32 mouse cellular contexts compared by ENCODE assay signal in the genomic region with DNA sequence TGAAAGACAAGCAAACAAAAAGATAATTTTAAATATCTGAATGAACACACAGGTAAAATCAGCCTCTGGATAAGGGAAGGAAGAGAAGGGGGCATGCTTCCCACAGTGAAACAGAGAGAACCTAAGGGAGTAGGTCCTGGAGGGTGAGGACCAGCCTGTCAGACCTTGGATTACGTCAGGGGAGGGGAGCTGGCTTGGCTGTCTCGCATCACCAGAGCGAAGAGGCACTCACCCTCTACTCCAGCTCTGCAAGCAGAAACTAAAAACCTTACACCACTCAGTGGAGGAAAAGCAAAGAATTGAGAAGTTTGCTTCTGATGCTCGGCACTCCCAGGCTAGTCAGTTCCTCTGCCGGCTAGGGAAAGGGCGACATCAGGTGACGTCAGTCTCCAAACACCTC. TPM values are rescaled to one million over a fixed set of nuclear protein-coding genes. Genes with fewer than 3 reads are reported as not detected.
"Had no signal": no experiment of that assay in that cellular context is flagged by ENCODE, and none has a peak within 500 bp of the region (broad histone marks: within the 10 kb centered on the region; RNA-seq: fewer than 3 reads in every experiment).

No protein-coding gene starts in this region.

- DNase-seq: forebrain, postnatal 0 days; gastrocnemius, postnatal 14 days; gastrocnemius, postnatal 36 days; heart, adult 11 months; heart, adult 2 months; heart, postnatal 14 days; heart, postnatal 36 days; kidney, adult 11 months; kidney, adult 9 months; kidney, postnatal 25 days; layer of hippocampus, adult 9-11 months; layer of hippocampus, postnatal 36 days; left cerebral cortex, postnatal 4 days had no signal

- H3K27ac ChIP-seq: heart, adult 2 months; heart, embryonic 13.5 days; heart, embryonic 15.5 days; hindbrain, embryonic 13.5 days; hindbrain, embryonic 15.5 days; hindbrain, postnatal 0 days; limb, embryonic 13.5 days; limb, embryonic 15.5 days; liver, embryonic 12.5 days had no signal

- H3K9ac ChIP-seq: forebrain, postnatal 0 days; heart, embryonic 13.5 days; heart, embryonic 15.5 days; hindbrain, embryonic 13.5 days; hindbrain, embryonic 15.5 days; limb, embryonic 13.5 days; limb, embryonic 15.5 days; liver, embryonic 12.5 days had no signal

- ATAC-seq: forebrain, postnatal 0 days; hindbrain, postnatal 0 days; intestine, embryonic 16.5 days; liver, embryonic 12.5 days had no signal

- H3K4me3 ChIP-seq: heart, adult 2 months; heart, embryonic 13.5 days; heart, embryonic 15.5 days; hindbrain, embryonic 13.5 days; hindbrain, embryonic 15.5 days; limb, embryonic 13.5 days; limb, embryonic 15.5 days; liver, embryonic 12.5 days had no signal

- H3K9me3 ChIP-seq: heart, embryonic 13.5 days; heart, embryonic 15.5 days; hindbrain, embryonic 13.5 days; hindbrain, embryonic 15.5 days; limb, embryonic 13.5 days; limb, embryonic 15.5 days; liver, embryonic 12.5 days had no signal

- H3K36me3 ChIP-seq: heart, embryonic 13.5 days; heart, embryonic 15.5 days; hindbrain, embryonic 13.5 days; hindbrain, embryonic 15.5 days; limb, embryonic 13.5 days; limb, embryonic 15.5 days; liver, embryonic 12.5 days had no signal

- H3K4me1 ChIP-seq: heart, embryonic 15.5 days; hindbrain, embryonic 13.5 days; hindbrain, embryonic 15.5 days; limb, embryonic 13.5 days; limb, embryonic 15.5 days had no signal

- H3K4me2 ChIP-seq: heart, embryonic 11.5 days; heart, embryonic 13.5 days; heart, embryonic 15.5 days; hindbrain, embryonic 13.5 days; hindbrain, embryonic 15.5 days; limb, embryonic 13.5 days; limb, embryonic 15.5 days; liver, embryonic 12.5 days had no signal

RNA-seq across cellular contexts. Expression of a gene that starts 21.8 kb away (rescaled TPM):
- total RNA-seq: hematopoietic stem cell, adult 5-6 weeks; liver, adult 2 months had no signal

RNA-seq across cellular contexts. Expression of a gene that starts 34.2 kb away (rescaled TPM):
- total RNA-seq: forebrain, postnatal 0 days; gastrocnemius, adult 18-20 months; gastrocnemius, adult 8-10 months; gastrocnemius, postnatal 14 days; gastrocnemius, postnatal 36 days; heart, adult 2 months; heart, postnatal 14 days; heart, postnatal 36 days; hematopoietic stem cell, adult 5-6 weeks; hindbrain, postnatal 0 days; layer of hippocampus, adult 18-20 months; layer of hippocampus, adult 8-10 months; layer of hippocampus, postnatal 36 days; left cerebral cortex, postnatal 4 days had no signal
- polyA plus RNA-seq: forebrain, postnatal 0 days; heart, adult 2 months; heart, embryonic 11.5 days; heart, embryonic 13.5 days; heart, postnatal 0 days; hindbrain, embryonic 13.5 days; hindbrain, postnatal 0 days; intestine, embryonic 14.5 days; intestine, embryonic 16.5 days; large intestine, adult 2 months had no signal
